Mouse (Mus musculus) kidney, embryonic 16.5 days (tissue): ENCODE results near the gene Ramp1. TPM values are rescaled to one million over a fixed set of nuclear protein-coding genes. Genes with fewer than 3 reads are reported as not detected.

Experiments used
- polyA plus RNA-seq: library from polyadenylated mRNA; unstranded; fragments of >200 nt; fragmentation: Nextera tagmentation; extraction: Ambion mirVana; gene quantifications from 2 replicates; pipeline ENCODE4 v1.2.1, GENCODE M21; 2015

The Ramp1 gene
- polyA plus RNA-seq, 1 experiment from 2014 or later: 2.2 TPM

Other genes with a start within 250 kb of the Ramp1 start
- gene Prlh, start 226.7 kb upstream of the Ramp1 start, polyA plus RNA-seq: not detected in 2 replicates
- gene Rab17, start 210.2 kb upstream of the Ramp1 start, polyA plus RNA-seq: 10.8 and 12.0 TPM in 2 replicates
- gene Lrrfip1, start 181.1 kb upstream of the Ramp1 start, polyA plus RNA-seq: 45.9 and 50.8 TPM in 2 replicates
- gene Rbm44, start 34.7 kb upstream of the Ramp1 start, polyA plus RNA-seq: 0.50 and 1.5 TPM in 2 replicates
- 71.7 and 74.9 TPM in 2 replicates for gene Ube2f, start 70.5 kb downstream of the Ramp1 start, polyA plus RNA-seq
- gene Scly, start 118.5 kb downstream of the Ramp1 start, polyA plus RNA-seq: 29.7 and 33.2 TPM in 2 replicates
- 0.03 and 0.04 TPM in 2 replicates for gene Espnl, start 142.3 kb downstream of the Ramp1 start, polyA plus RNA-seq
- 0.29 and 0.39 TPM in 2 replicates for gene Klhl30, start 171.2 kb downstream of the Ramp1 start, polyA plus RNA-seq
- gene Erfe, start 186.6 kb downstream of the Ramp1 start, polyA plus RNA-seq: 2.0 and 2.2 TPM in 2 replicates
- 140 and 143 TPM in 2 replicates for gene Ilkap, start 219.0 kb downstream of the Ramp1 start, polyA plus RNA-seq
- gene Hes6, start 234.2 kb downstream of the Ramp1 start, polyA plus RNA-seq: 69.0 and 72.2 TPM in 2 replicates